8 mouse cellular contexts compared by ENCODE assay signal in genomic region chr7:6155031-6155872, GRCm38 (mm10). TPM values are rescaled to one million over a fixed set of nuclear protein-coding genes. Genes with fewer than 3 reads are reported as not detected.
DNase-seq lines count a peak whose midpoint lies in the region; ATAC-seq and TF ChIP-seq lines count a peak whose summit lies in the region.

No protein-coding gene starts in this region.

- intact Hi-C loops in heart, postnatal 14 days (cut with DNase I), result loop anchor here (10.0 kb wide), 1 partner anchor 1070 kb away; the partner anchor contains the start of gene Epn1

- under 1% methylated on average over 72 of the region's 85 CpGs for WGBS in forebrain, embryonic 14.5 days
- under 1% methylated on average over 67 of the region's 85 CpGs for WGBS in lung, embryonic 15.5 days
- under 1% methylated on average over 84 of the region's 85 CpGs for WGBS in olfactory bulb, adult 2 months

- H3K4me3 ChIP-seq in ES-E14 (ENCODE audit: insufficient read depth in 1 of 2, low read depth in 1 of 2, low read length in 2 of 2, poor library complexity in 1 of 2, severe bottlenecking in 1 of 2), result peak overlapping the region; percentile 91 to 96
- H3K4me3 ChIP-seq in forebrain, embryonic 14.5 days (ENCODE audit: low read depth, low read length), result peak overlapping the region; percentile 71
- peak overlapping the region; percentile 98 for H3K4me3 ChIP-seq in layer of hippocampus, adult 2 months
- peak overlapping the region; percentile 90 for H3K4me3 ChIP-seq in lung, embryonic 15.5 days
- H3K4me3 ChIP-seq in olfactory bulb, adult 2 months (ENCODE audit: insufficient read depth, low read depth, low read length), result peak overlapping the region; percentile 80

- H3K36me3 ChIP-seq in ES-E14 (ENCODE audit: control insufficient read depth, insufficient read depth, low read length, poor library complexity, severe bottlenecking), result no peaks in the 10 kb centered on the region
- no peaks in the 10 kb centered on the region for H3K36me3 ChIP-seq in forebrain, embryonic 14.5 days (ENCODE audit: control insufficient read depth, insufficient read depth, low read length)
- H3K36me3 ChIP-seq in lung, embryonic 15.5 days, result no peaks in the 10 kb centered on the region

- H3K9ac ChIP-seq in ES-E14 (ENCODE audit: insufficient read depth, low read depth, low read length, poor library complexity, severe bottlenecking), result peak overlapping the region; percentile 94
- H3K9ac ChIP-seq in forebrain, embryonic 14.5 days (ENCODE audit: low read length), result peak overlapping the region; percentile 92
- H3K9ac ChIP-seq in lung, embryonic 15.5 days, result peak overlapping the region; percentile 93

- H3K4me2 ChIP-seq in forebrain, embryonic 14.5 days (ENCODE audit: low read length), result peak overlapping the region; percentile 71
- peak overlapping the region; percentile 70 for H3K4me2 ChIP-seq in lung, embryonic 15.5 days

- no peaks in the 10 kb centered on the region for H3K27me3 ChIP-seq in forebrain, embryonic 14.5 days (replicated peaks; ENCODE audit: control insufficient read depth, insufficient read depth, low read length)
- H3K27me3 ChIP-seq in lung, embryonic 15.5 days, result no peaks in the 10 kb centered on the region

- TF ChIP-seq POLR2A in olfactory bulb, adult 2 months (IDR thresholded peaks at IDR 0.05; ENCODE audit: insufficient read depth, low read depth, low read length), result peak; percentile 82

- peaks cover 0 to 2% of the 10 kb centered on the region in 2 experiments; a peak in 2 of 4 replicates for H3K4me1 ChIP-seq in ES-E14 (ENCODE audit: control insufficient read depth in 2 of 2, insufficient read depth in 2 of 2, low read length in 2 of 2, poor library complexity in 1 of 2)
- peaks cover 12% of the 10 kb centered on the region for H3K4me1 ChIP-seq in forebrain, embryonic 14.5 days (ENCODE audit: control insufficient read depth, insufficient read depth, low read length)
- H3K4me1 ChIP-seq in lung, embryonic 15.5 days, result peaks cover 35% of the 10 kb centered on the region
- peaks cover 13% of the 10 kb centered on the region for H3K4me1 ChIP-seq in olfactory bulb, adult 2 months (ENCODE audit: control insufficient read depth, insufficient read depth, low read length)

- ATAC-seq in cerebellum, adult (ENCODE audit: insufficient number of reproducible peaks, low FRiP score, low TSS enrichment), result peak; percentile 62
- peak; percentile 80 for ATAC-seq in forebrain, embryonic 14.5 days
- ATAC-seq in lung, embryonic 15.5 days (ENCODE audit: borderline replicate concordance, extremely low read depth, low FRiP score, low TSS enrichment), result peak; percentile 77

- peak; percentile 60 for DNase-seq in ES-E14 (ENCODE audit: low read depth, low spot score)
- peak; percentile 93 for DNase-seq in forebrain, embryonic 14.5 days (ENCODE audit: low spot score)
- DNase-seq in heart, postnatal 14 days, result peak; percentile 87 to 89
- peak; percentile 69 to 82 for DNase-seq in layer of hippocampus, adult 2 months (ENCODE audit: low spot score in 2 of 2)
- DNase-seq in thymus, postnatal 10 days (ENCODE audit: low spot score in 2 of 2), result peak; percentile 74 to 83

- peak overlapping the region; percentile 88 for H3K27ac ChIP-seq in ES-E14 (ENCODE audit: insufficient read depth, low read depth, low read length, poor library complexity, severe bottlenecking)
- H3K27ac ChIP-seq in forebrain, embryonic 14.5 days (ENCODE audit: low read depth, low read length), result peak overlapping the region; percentile 91
- H3K27ac ChIP-seq in layer of hippocampus, adult 2 months, result peak overlapping the region; percentile 97
- peak overlapping the region; percentile 96 for H3K27ac ChIP-seq in lung, embryonic 15.5 days
- H3K27ac ChIP-seq in olfactory bulb, adult 2 months (ENCODE audit: insufficient read depth, low read depth, low read length), result peak overlapping the region; percentile 80

- H3K9me3 ChIP-seq in ES-E14 (ENCODE audit: control insufficient read depth, insufficient read depth, low read depth, low read length), result no peaks in the 10 kb centered on the region
- no peaks in the 10 kb centered on the region for H3K9me3 ChIP-seq in forebrain, embryonic 14.5 days (replicated peaks; ENCODE audit: control insufficient read depth, low read length)
- no peaks in the 10 kb centered on the region for H3K9me3 ChIP-seq in lung, embryonic 15.5 days

- TF ChIP-seq CTCF in layer of hippocampus, adult 2 months (conservative IDR thresholded peaks at IDR 0.05), result no peak; the same call in 1 of the 2 replicates
- no peak for TF ChIP-seq CTCF in olfactory bulb, adult 2 months (IDR thresholded peaks at IDR 0.05; ENCODE audit: insufficient read depth, low read depth, low read length)

- in situ Hi-C loops in ES-E14 (cut with MboI; ENCODE audit: low sequenced_read_pairs in 2 of 2, unreplicated experiment in 2 of 2), result no loop called here

TF ChIP-seq in ES-E14, 5 proteins besides CTCF, POLR2A, EP300 and RAD21:
- TF ChIP-seq ZNF384 (IDR thresholded peaks at IDR 0.05; ENCODE audit: low read depth, low read length) (no peak), HCFC1 (IDR thresholded peaks at IDR 0.05; ENCODE audit: borderline replicate concordance, insufficient read depth, low read length) (no peak), ZC3H11A (IDR thresholded peaks at IDR 0.05; ENCODE audit: borderline replicate concordance, low read depth, low read length) (no peak), CHD2 (IDR thresholded peaks at IDR 0.05; ENCODE audit: low read depth, low read length) (no peak), MAFK (IDR thresholded peaks at IDR 0.05; ENCODE audit: insufficient read depth, low read depth, low read length) (no peak)
TF ChIP-seq in ES-E14: peak in this region for 0.

RNA-seq across cellular contexts. Expression of gene Zfp787, which starts 0.5 kb away (rescaled TPM):
- 20.9 and 29.0 TPM in 2 replicates for total RNA-seq in ES-E14 (2012; rRNA removed)
- polyA plus RNA-seq in forebrain, embryonic 14.5 days (2014; fragmentation: Nextera tagmentation; extraction: Ambion mirVana), result 12.6 and 13.8 TPM in 2 replicates
- total RNA-seq in heart, postnatal 14 days (2021), result 10 to 100 TPM; 37.8 to 38.9 TPM
- total RNA-seq in layer of hippocampus, adult 2 months (2021), result 10 to 100 TPM; 26.2 to 27.3 TPM
- polyA plus RNA-seq in lung, embryonic 15.5 days (2015; fragmentation: Nextera tagmentation; extraction: Ambion mirVana), result 24.6 and 25.4 TPM in 2 replicates
- polyA plus RNA-seq in olfactory bulb, adult 2 months (2012; ENCODE audit: insufficient read depth, insufficient read length, low replicate concordance, missing spikeins), result not detected in 2 replicates

RNA-seq across cellular contexts. Expression of gene Zfp444, which starts 16.8 kb away (rescaled TPM):
- 16.6 and 21.6 TPM in 2 replicates for total RNA-seq in ES-E14 (2012; rRNA removed)
- 88.2 and 96.3 TPM in 2 replicates for polyA plus RNA-seq in forebrain, embryonic 14.5 days (2014; fragmentation: Nextera tagmentation; extraction: Ambion mirVana)
- total RNA-seq in heart, postnatal 14 days (2021), result 10 to 100 TPM; 10.3 to 11.5 TPM
- total RNA-seq in layer of hippocampus, adult 2 months (2021), result 10 to 100 TPM; 55.8 to 57.2 TPM
- polyA plus RNA-seq in lung, embryonic 15.5 days (2015; fragmentation: Nextera tagmentation; extraction: Ambion mirVana), result 55.8 and 62.2 TPM in 2 replicates
- not detected in 2 replicates for polyA plus RNA-seq in olfactory bulb, adult 2 months (2012; ENCODE audit: insufficient read depth, insufficient read length, low replicate concordance, missing spikeins)

RNA-seq across cellular contexts. Expression of gene Galp, which starts 41.6 kb away (rescaled TPM):
- total RNA-seq in ES-E14 (2012; rRNA removed), result not detected in 2 replicates
- polyA plus RNA-seq in forebrain, embryonic 14.5 days (2014; fragmentation: Nextera tagmentation; extraction: Ambion mirVana), result not detected in 2 replicates
- not detected for total RNA-seq in heart, postnatal 14 days (2021)
- total RNA-seq in layer of hippocampus, adult 2 months (2021), result not detected
- not detected in 2 replicates for polyA plus RNA-seq in lung, embryonic 15.5 days (2015; fragmentation: Nextera tagmentation; extraction: Ambion mirVana)
- polyA plus RNA-seq in olfactory bulb, adult 2 months (2012; ENCODE audit: insufficient read depth, insufficient read length, low replicate concordance, missing spikeins), result not detected in 2 replicates

Comparison
In these comparisons a context has a peak if more than half of its experiments do, and no peak if none do; other contexts are left out.
1. Peak in every context shown above with its lines: DNase-seq, ATAC-seq, H3K4me3 ChIP-seq and H3K27ac ChIP-seq.